Mouse (Mus musculus) hindbrain, postnatal 0 days (tissue): ENCODE results near the gene Gpr182. TPM values are rescaled to one million over a fixed set of nuclear protein-coding genes. Genes with fewer than 3 reads are reported as not detected.

Experiments used
- ATAC-seq: fragments of 200-750 bp; cut with Nextera tagmentation; 2 replicates; pipeline ENCODE4 v1.8.0; 2017; ENCODE audit warnings: mild to moderate bottlenecking, moderate TSS enrichment, moderate library complexity
- DNase-seq: peaks from one replicate; pipeline ENCODE4 v3.0.0-alpha.2; 2015; ENCODE audit warnings: low spot score
- H3K27ac ChIP-seq: fragments of 300-500 bp; sonication (generic); 2 replicates; pipeline ENCODE4 v1.5.1; 2014; ENCODE audit warnings: mild to moderate bottlenecking
- H3K27me3 ChIP-seq: fragments of 300-500 bp; sonication (generic); 2 replicates; pipeline ENCODE4 v1.6.1; 2014; ENCODE audit warnings: low read length, mixed read lengths; ENCODE audit not compliant: insufficient read depth
- H3K36me3 ChIP-seq: fragments of 300-500 bp; sonication (generic); 2 replicates; pipeline ENCODE4 v1.6.1; 2014; ENCODE audit warnings: low read length, mixed read lengths; ENCODE audit not compliant: insufficient read depth
- H3K4me1 ChIP-seq: fragments of 300-500 bp; sonication (generic); 2 replicates; pipeline ENCODE4 v1.6.1; 2014; ENCODE audit warnings: antibody characterized with exemption, low read length, mixed read lengths; ENCODE audit not compliant: insufficient read depth
- H3K4me2 ChIP-seq: fragments of 300-500 bp; sonication (generic); 2 replicates; pipeline ENCODE4 v1.6.1; 2014; ENCODE audit warnings: low read depth, mild to moderate bottlenecking, low read length, moderate library complexity, mixed read lengths
- H3K4me3 ChIP-seq: fragments of 300-500 bp; sonication (generic); 2 replicates; pipeline ENCODE4 v1.5.1; 2014; ENCODE audit warnings: low read length
- H3K9ac ChIP-seq: fragments of 300-500 bp; sonication (generic); replicated peaks from 2 replicates; pipeline ENCODE4 v1.6.1; 2014; ENCODE audit warnings: mild to moderate bottlenecking, low read length, moderate library complexity, mixed read lengths
- H3K9me3 ChIP-seq: fragments of 300-500 bp; sonication (generic); 2 replicates; pipeline ENCODE4 v1.6.1; 2016; ENCODE audit warnings: low read length, mixed read lengths
- CTCF ChIP-seq: IDR thresholded peaks from 2 replicates; pipeline ENCODE4 v1.5.1; 2016; ENCODE audit warnings: antibody characterized with exemption, control low read depth, low read depth
- WGBS: fragments of 180-500 bp; shearing (Covaris S2); extraction: QIAGEN DNeasy Blood & Tissue Kit; methylation state at CpG from one replicate; pipeline ENCODE4 v1.1.7; 2014; 5-methylcytosine and 5-hydroxymethylcytosine counted together
- polyA plus RNA-seq: library from polyadenylated mRNA; unstranded; fragments of >200 nt; fragmentation: Nextera tagmentation; extraction: Ambion mirVana; gene quantifications from 2 replicates; pipeline ENCODE4 v1.2.1, GENCODE M21; 2015
- total RNA-seq: library from RNA; depleted of rRNA; stranded (reverse); fragments of >200 nt; gene quantifications from 2 replicates; pipeline ENCODE4 v1.2.3, GENCODE M21; 2014

Gene Gpr182
- total and polyA plus RNA-seq, 2 experiments from 2014 or later: 2.3 to 2.9 TPM

- no peak for TF ChIP-seq CTCF
- no peaks in the 10 kb centered on the region for H3K36me3 ChIP-seq
- no peak for DNase-seq
- ATAC-seq: no peak
- no peaks in the 10 kb centered on the region for H3K27me3 ChIP-seq
- H3K27ac ChIP-seq: no peak overlapping the region
- WGBS: 41% methylated on average over 5 of the region's 5 CpGs
- no peaks in the 10 kb centered on the region; the same call in 1 of the 2 replicates for H3K4me1 ChIP-seq
- no peak overlapping the region for H3K4me2 ChIP-seq
- no peaks in the 10 kb centered on the region for H3K9me3 ChIP-seq
- H3K9ac ChIP-seq: no peak overlapping the region
- H3K4me3 ChIP-seq: no peak overlapping the region
Observed at GRCm38 (mm10) chr10:127731397-127731796, 20.1 kb downstream of the Gpr182 start.

DNA sequence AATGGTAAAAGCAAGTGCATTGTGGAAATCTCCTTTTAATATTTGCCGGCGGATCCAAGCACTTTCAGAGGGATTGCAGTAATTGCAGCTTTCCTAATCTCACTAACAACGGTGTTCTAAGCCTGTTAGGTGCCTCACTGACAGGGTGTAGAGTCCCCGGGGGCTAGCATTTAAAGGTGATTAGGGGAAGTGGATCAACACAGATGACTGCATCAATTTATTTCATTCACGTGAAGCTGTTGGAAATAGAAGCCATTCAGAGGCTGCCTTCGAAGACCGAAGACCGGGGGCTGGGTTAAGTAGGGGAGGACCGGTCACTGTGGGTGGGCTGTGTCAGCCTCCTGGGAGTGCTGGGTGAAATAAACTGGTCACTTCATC is 20.6 kb downstream of the Gpr182 start:
- 35% methylated on average over 9 of the region's 9 CpGs for WGBS

GRCm38 (mm10) chr10:127730285-127730932 is 21.1 kb downstream of the Gpr182 start:
- H3K9me3 ChIP-seq: no peaks in the 10 kb centered on the region
- ATAC-seq: no peak
- DNase-seq: no peak
- H3K36me3 ChIP-seq: no peaks in the 10 kb centered on the region
- WGBS: 47% methylated on average over 11 of the region's 11 CpGs
- no peak overlapping the region for H3K4me3 ChIP-seq
- no peaks in the 10 kb centered on the region for H3K27me3 ChIP-seq
- TF ChIP-seq CTCF: no peak
- no peak overlapping the region for H3K9ac ChIP-seq
- H3K27ac ChIP-seq: no peak overlapping the region
- H3K4me2 ChIP-seq: no peak overlapping the region
- H3K4me1 ChIP-seq: no peaks in the 10 kb centered on the region; the same call in 1 of the 2 replicates

More for the DNA sequence above, 20.6 kb downstream of the Gpr182 start:
- ATAC-seq: no peak
- TF ChIP-seq CTCF: no peak
- Histone ChIP-seq H3K27ac (no peak overlapping the region), H3K36me3 (no peaks in the 10 kb centered on the region), H3K27me3 (no peaks in the 10 kb centered on the region), H3K9me3 (no peaks in the 10 kb centered on the region), H3K4me1 (no peaks in the 10 kb centered on the region; the same call in 1 of the 2 replicates), H3K4me2 (no peak overlapping the region), H3K9ac (no peak overlapping the region), H3K4me3 (no peak overlapping the region)
- DNase-seq: no peak

- H3K9me3 ChIP-seq: no peaks in the 10 kb centered on the region
- no peak overlapping the region for H3K27ac ChIP-seq
- H3K9ac ChIP-seq: no peak overlapping the region
- H3K27me3 ChIP-seq: no peaks in the 10 kb centered on the region
- ATAC-seq: peak; percentile 77
- no peak for TF ChIP-seq CTCF
- no peaks in the 10 kb centered on the region; the same call in 1 of the 2 replicates for H3K4me1 ChIP-seq
- 58% methylated on average over 8 of the region's 8 CpGs for WGBS
- no peak overlapping the region for H3K4me3 ChIP-seq
- H3K36me3 ChIP-seq: no peaks in the 10 kb centered on the region
- H3K4me2 ChIP-seq: no peak overlapping the region
- DNase-seq: peak; percentile 69
Observed at GRCm38 (mm10) chr10:127728437-127728836, 23.1 kb downstream of the Gpr182 start.

GRCm38 (mm10) chr10:127725136-127725535 is 26.4 kb downstream of the Gpr182 start:
- no peak for ATAC-seq
- WGBS: 90% methylated on average over 4 of the region's 4 CpGs

GRCm38 (mm10) chr10:127724178-127724577 is 27.4 kb downstream of the Gpr182 start, which contains the start of gene Tac2:
TSS of gene Tac2 (plus strand) at chr10:127724478.
- Histone ChIP-seq H3K4me3 (no peak within 1 kb of the TSS), H3K4me2 (no peak within 1 kb of the TSS), H3K9me3 (no peaks in the 10 kb centered on the region), H3K27me3 (no peaks in the 10 kb centered on the region), H3K36me3 (no peaks in the 10 kb centered on the region), H3K4me1 (peaks cover 14% of the 10 kb centered on the region; the same call in 1 of the 2 replicates), H3K9ac (no peak within 1 kb of the TSS), H3K27ac (no peak within 1 kb of the TSS)
- DNase-seq (no peak), ATAC-seq (no peak)
- WGBS: 75% methylated on average over 3 of the region's 3 CpGs
- TF ChIP-seq CTCF: no peak

More at GRCm38 (mm10) chr10:127725136-127725535, 26.4 kb downstream of the Gpr182 start:
- no peaks in the 10 kb centered on the region for H3K9me3 ChIP-seq
- no peak overlapping the region for H3K4me2 ChIP-seq
- no peak for TF ChIP-seq CTCF
- H3K27me3 ChIP-seq: no peaks in the 10 kb centered on the region
- no peak for DNase-seq
- H3K27ac ChIP-seq: no peak overlapping the region
- no peak overlapping the region for H3K9ac ChIP-seq
- H3K4me1 ChIP-seq: peaks cover 14% of the 10 kb centered on the region; the same call in 1 of the 2 replicates
- no peak overlapping the region for H3K4me3 ChIP-seq
- no peaks in the 10 kb centered on the region for H3K36me3 ChIP-seq
